Mouse (Mus musculus) embryonic fibroblast, embryonic 13.5 days (primary cell): ENCODE measurements at regions not wholly inside any gene's neighbourhood (a gene's known extent, or its start where the extent isn't known, plus 50 kb on each side); places are given as distances from the start of the nearest gene placed in this dataset.
"Not testable (repeated sequence)": the region's sequence is repeated elsewhere in the genome, so short reads cannot be mapped to it uniquely, and the experiment has no call there.

Experiments
- CTCF ChIP-seq: IDR thresholded peaks from 2 replicates; pipeline ENCODE4 v1.5.1; 2011; ENCODE audit warnings: mild to moderate bottlenecking, control low read depth, low read length, moderate library complexity, borderline replicate concordance; ENCODE audit not compliant: insufficient read depth
- POLR2A ChIP-seq: IDR thresholded peaks from 2 replicates; pipeline ENCODE4 v1.6.1; 2011; ENCODE audit warnings: low read depth, mild to moderate bottlenecking, control low read depth, low read length, moderate library complexity

DNA sequence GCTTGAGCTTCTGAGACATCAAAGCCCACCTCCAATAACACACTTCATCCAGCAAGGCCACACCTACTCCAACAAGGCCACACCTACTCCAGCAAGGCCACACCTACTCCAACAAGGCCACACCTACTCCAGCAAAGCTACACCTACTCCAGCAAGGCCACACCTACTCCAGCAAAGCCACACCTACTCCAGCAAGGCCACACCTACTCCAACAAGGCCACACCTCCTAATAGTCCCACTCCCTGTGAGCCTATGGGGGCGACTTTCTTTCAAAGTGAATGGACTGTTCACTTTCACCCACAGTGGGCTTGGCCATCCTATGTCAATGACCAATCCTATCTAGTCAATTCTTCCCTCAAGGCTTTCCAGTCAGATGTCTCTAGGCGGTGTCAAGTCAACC, 104.9 kb upstream of the Foxk1 start:
- TF ChIP-seq CTCF, POLR2A: not testable (repeated sequence)
